8 mouse cellular contexts compared by ENCODE assay signal in the genomic region with DNA sequence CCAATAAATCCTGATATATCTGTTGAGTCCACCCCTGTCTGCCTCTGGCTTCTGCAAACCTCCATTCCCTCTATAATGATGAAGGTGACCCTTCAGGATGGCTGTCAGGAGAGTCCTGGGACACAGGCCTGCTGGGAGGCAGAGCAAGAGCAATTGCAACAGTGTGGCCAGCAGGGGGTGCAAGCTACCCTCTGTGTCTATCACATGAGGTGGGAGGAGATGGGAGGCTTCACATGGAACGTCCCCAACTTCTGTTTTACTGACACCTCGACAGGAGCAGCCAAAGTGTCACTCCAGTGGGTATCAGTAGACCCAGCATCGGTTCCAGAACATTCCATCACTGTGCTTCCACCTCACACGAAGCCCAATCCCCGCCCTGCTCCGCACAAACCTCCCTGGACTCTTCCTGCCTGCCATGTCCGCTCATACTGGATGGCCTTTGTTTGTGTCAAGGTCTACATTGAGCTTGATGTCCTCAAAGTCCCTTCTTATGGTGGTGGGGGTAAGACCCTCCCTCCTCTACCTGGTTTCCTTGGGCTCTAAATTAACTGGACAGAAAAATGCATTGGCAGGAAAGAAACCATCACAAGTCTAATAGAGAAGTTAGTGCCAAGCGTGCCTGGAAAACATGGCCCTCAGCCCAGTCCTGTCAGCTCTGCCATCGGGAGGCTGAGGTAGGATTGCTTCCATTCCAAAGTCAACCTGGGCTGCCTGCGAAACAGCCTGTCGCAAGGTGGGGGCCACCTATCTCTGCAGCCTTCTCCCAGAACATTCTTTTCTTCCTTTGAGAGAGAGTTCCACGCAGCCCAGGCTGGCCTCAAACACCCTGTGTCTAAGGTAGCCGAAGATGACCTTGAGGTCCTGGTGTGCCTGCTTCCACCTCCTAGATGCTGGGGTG. TPM values are rescaled to one million over a fixed set of nuclear protein-coding genes. Genes with fewer than 3 reads are reported as not detected.
A peak's percentile ranks its signal among the peaks of the same experiment; 100 is the strongest.
DNase-seq lines count a peak whose midpoint lies in the region; ATAC-seq and TF ChIP-seq lines count a peak whose summit lies in the region.

No protein-coding gene starts in this region.

- H3K27me3 ChIP-seq in embryonic facial prominence, embryonic 13.5 days = no peaks in the 10 kb centered on the region
- no peaks in the 10 kb centered on the region for H3K27me3 ChIP-seq in heart, embryonic 13.5 days (replicated peaks)
- no peaks in the 10 kb centered on the region for H3K27me3 ChIP-seq in kidney, postnatal 0 days (ENCODE audit: insufficient read depth, low read length)
- no peaks in the 10 kb centered on the region for H3K27me3 ChIP-seq in lung, postnatal 0 days (replicated peaks; ENCODE audit: insufficient read depth, low read length)

- H3K27ac ChIP-seq in embryonic facial prominence, embryonic 13.5 days = peak overlapping the region; percentile 68
- peak overlapping the region; percentile 89 for H3K27ac ChIP-seq in heart, embryonic 13.5 days (replicated peaks)
- H3K27ac ChIP-seq in kidney, postnatal 0 days = peak overlapping the region; percentile 68
- H3K27ac ChIP-seq in lung, postnatal 0 days (ENCODE audit: low read length) = peak overlapping the region; percentile 79

- peaks cover 19% of the 10 kb centered on the region for H3K4me1 ChIP-seq in embryonic facial prominence, embryonic 13.5 days
- peaks cover 35% of the 10 kb centered on the region for H3K4me1 ChIP-seq in heart, embryonic 13.5 days
- peaks cover 6% of the 10 kb centered on the region; the same call in 1 of the 2 replicates for H3K4me1 ChIP-seq in kidney, postnatal 0 days (replicated peaks; ENCODE audit: insufficient read depth, low read length)
- peaks cover 23% of the 10 kb centered on the region; the same call in 1 of the 2 replicates for H3K4me1 ChIP-seq in lung, postnatal 0 days (ENCODE audit: insufficient read depth, low read depth, low read length)

- 59% methylated on average over 13 of the region's 13 CpGs for WGBS in embryonic facial prominence, embryonic 13.5 days
- 57% methylated on average over 13 of the region's 13 CpGs for WGBS in heart, embryonic 13.5 days
- 57% methylated on average over 13 of the region's 13 CpGs for WGBS in kidney, postnatal 0 days
- WGBS in lung, postnatal 0 days = 45% methylated on average over 13 of the region's 13 CpGs

- no peaks in the 10 kb centered on the region for H3K9me3 ChIP-seq in embryonic facial prominence, embryonic 13.5 days
- peaks cover 3% of the 10 kb centered on the region; the same call in 1 of the 2 replicates for H3K9me3 ChIP-seq in heart, embryonic 13.5 days
- H3K9me3 ChIP-seq in kidney, postnatal 0 days (replicated peaks; ENCODE audit: low read length) = no peaks in the 10 kb centered on the region
- H3K9me3 ChIP-seq in lung, postnatal 0 days (ENCODE audit: low read length) = no peaks in the 10 kb centered on the region

- H3K4me2 ChIP-seq in embryonic facial prominence, embryonic 13.5 days = peak overlapping the region; percentile 18
- H3K4me2 ChIP-seq in heart, embryonic 13.5 days = peak overlapping the region; percentile 49
- no peak overlapping the region for H3K4me2 ChIP-seq in kidney, postnatal 0 days (ENCODE audit: low read length)
- no peak overlapping the region for H3K4me2 ChIP-seq in lung, postnatal 0 days (replicated peaks; ENCODE audit: low read depth, low read length)

- H3K9ac ChIP-seq in embryonic facial prominence, embryonic 13.5 days = no peak overlapping the region
- H3K9ac ChIP-seq in heart, embryonic 13.5 days = peak overlapping the region; percentile 68
- no peak overlapping the region for H3K9ac ChIP-seq in kidney, postnatal 0 days (ENCODE audit: low read depth, low read length)
- H3K9ac ChIP-seq in lung, postnatal 0 days (replicated peaks; ENCODE audit: low read depth) = no peak overlapping the region

- H3K4me3 ChIP-seq in embryonic facial prominence, embryonic 13.5 days = no peak overlapping the region
- no peak overlapping the region for H3K4me3 ChIP-seq in heart, embryonic 13.5 days
- no peak overlapping the region for H3K4me3 ChIP-seq in kidney, postnatal 0 days (replicated peaks; ENCODE audit: low read depth, low read length)
- no peak overlapping the region for H3K4me3 ChIP-seq in lung, postnatal 0 days (ENCODE audit: low read depth, low read length)

- TF ChIP-seq EP300 in lung, postnatal 0 days (IDR thresholded peaks at IDR 0.05) = no peak

- peaks cover 6% of the 10 kb centered on the region; the same call in 1 of the 2 replicates for H3K36me3 ChIP-seq in embryonic facial prominence, embryonic 13.5 days
- H3K36me3 ChIP-seq in heart, embryonic 13.5 days = 0 out of 2 replicates have a peak, but pooled peaks cover 5% of the 10 kb centered on the region
- no peaks in the 10 kb centered on the region for H3K36me3 ChIP-seq in kidney, postnatal 0 days (ENCODE audit: insufficient read depth, low read length)
- no peaks in the 10 kb centered on the region for H3K36me3 ChIP-seq in lung, postnatal 0 days (ENCODE audit: insufficient read depth, low read length)

- 0 out of 2 replicates have a peak, but pooled peaks have one; percentile 7 for ATAC-seq in embryonic facial prominence, embryonic 13.5 days (ENCODE audit: insufficient number of reproducible peaks, insufficient read depth, low FRiP score, low TSS enrichment, low read depth)
- ATAC-seq in heart, embryonic 13.5 days (ENCODE audit: extremely low read depth, insufficient number of reproducible peaks, low FRiP score, low TSS enrichment) = no peak
- peak; percentile 49 for ATAC-seq in kidney, postnatal 0 days (replicated peaks; ENCODE audit: low FRiP score, low read depth)
- peak; percentile 58 for ATAC-seq in lung, postnatal 0 days

- peak; percentile 89 for TF ChIP-seq CTCF in kidney, postnatal 0 days (IDR thresholded peaks at IDR 0.05; ENCODE audit: low read depth)
- TF ChIP-seq CTCF in lung, postnatal 0 days (IDR thresholded peaks at IDR 0.05) = peak; percentile 98

- peak; percentile 85 for DNase-seq in ES-CJ7 (ENCODE audit: low read depth, low spot score)
- DNase-seq in adrenal gland, postnatal 10 days = peak; percentile 88
- peak; percentile 90 for DNase-seq in kidney, postnatal 0 days (ENCODE audit: low spot score)
- peak; percentile 91 for DNase-seq in lung, postnatal 0 days (ENCODE audit: low spot score)
- DNase-seq in right cerebral cortex, postnatal 14 days = peak; percentile 86
- DNase-seq in urinary bladder, postnatal 4 days (ENCODE audit: low spot score in 2 of 2) = peak; percentile 63 to 77

RNA-seq across cellular contexts. Expression of a gene that starts 6.7 kb away (rescaled TPM):
- 1 to 10 TPM; 1.0 to 1.5 TPM for total RNA-seq in adrenal gland, postnatal 10 days (2021)
- 0.81 and 0.84 TPM in 2 replicates for polyA plus RNA-seq in embryonic facial prominence, embryonic 13.5 days (2015; fragmentation: Nextera tagmentation; extraction: Ambion mirVana)
- polyA plus RNA-seq in heart, embryonic 13.5 days (2015; fragmentation: Nextera tagmentation; extraction: Ambion mirVana) = 0.67 and 1.0 TPM in 2 replicates
- polyA plus RNA-seq in kidney, postnatal 0 days (2015; fragmentation: Nextera tagmentation; extraction: Ambion mirVana) = 0.34 and 0.50 TPM in 2 replicates
- polyA plus RNA-seq in lung, postnatal 0 days (2015; fragmentation: Nextera tagmentation; extraction: Ambion mirVana) = 0.57 and 0.69 TPM in 2 replicates

RNA-seq across cellular contexts. Expression of a gene that starts 8.8 kb away (rescaled TPM):
- total RNA-seq in adrenal gland, postnatal 10 days (2021) = 100 to 1,000 TPM; 662 to 732 TPM
- polyA plus RNA-seq in embryonic facial prominence, embryonic 13.5 days (2015; fragmentation: Nextera tagmentation; extraction: Ambion mirVana) = 703 and 715 TPM in 2 replicates
- 1,093 and 1,212 TPM in 2 replicates for polyA plus RNA-seq in heart, embryonic 13.5 days (2015; fragmentation: Nextera tagmentation; extraction: Ambion mirVana)
- 1,067 and 1,079 TPM in 2 replicates for polyA plus RNA-seq in kidney, postnatal 0 days (2015; fragmentation: Nextera tagmentation; extraction: Ambion mirVana)
- polyA plus RNA-seq in lung, postnatal 0 days (2015; fragmentation: Nextera tagmentation; extraction: Ambion mirVana) = 1,234 and 1,299 TPM in 2 replicates

RNA-seq across cellular contexts. Expression of a gene that starts 13.5 kb away (rescaled TPM):
- total RNA-seq in adrenal gland, postnatal 10 days (2021) = 10 to 100 TPM; 90.2 to 96.7 TPM
- 102 and 106 TPM in 2 replicates for polyA plus RNA-seq in embryonic facial prominence, embryonic 13.5 days (2015; fragmentation: Nextera tagmentation; extraction: Ambion mirVana)
- polyA plus RNA-seq in heart, embryonic 13.5 days (2015; fragmentation: Nextera tagmentation; extraction: Ambion mirVana) = 122 and 136 TPM in 2 replicates
- polyA plus RNA-seq in kidney, postnatal 0 days (2015; fragmentation: Nextera tagmentation; extraction: Ambion mirVana) = 68.1 and 75.7 TPM in 2 replicates
- 52.7 and 64.3 TPM in 2 replicates for polyA plus RNA-seq in lung, postnatal 0 days (2015; fragmentation: Nextera tagmentation; extraction: Ambion mirVana)

RNA-seq across cellular contexts. Expression of a gene that starts 21.0 kb away (rescaled TPM):
- 1 to 10 TPM; 7.2 to 8.7 TPM for total RNA-seq in adrenal gland, postnatal 10 days (2021)
- polyA plus RNA-seq in embryonic facial prominence, embryonic 13.5 days (2015; fragmentation: Nextera tagmentation; extraction: Ambion mirVana) = 0.10 and 0.12 TPM in 2 replicates
- 0.06 and 0.09 TPM in 2 replicates for polyA plus RNA-seq in heart, embryonic 13.5 days (2015; fragmentation: Nextera tagmentation; extraction: Ambion mirVana)
- polyA plus RNA-seq in kidney, postnatal 0 days (2015; fragmentation: Nextera tagmentation; extraction: Ambion mirVana) = 0.17 and 0.28 TPM in 2 replicates
- 0.12 and 0.15 TPM in 2 replicates for polyA plus RNA-seq in lung, postnatal 0 days (2015; fragmentation: Nextera tagmentation; extraction: Ambion mirVana)

RNA-seq across cellular contexts. Expression of a gene that starts 26.3 kb away (rescaled TPM):
- total RNA-seq in adrenal gland, postnatal 10 days (2021) = 10 to 100 TPM; 26.2 to 27.0 TPM
- 58.1 and 62.1 TPM in 2 replicates for polyA plus RNA-seq in embryonic facial prominence, embryonic 13.5 days (2015; fragmentation: Nextera tagmentation; extraction: Ambion mirVana)
- 41.4 and 43.1 TPM in 2 replicates for polyA plus RNA-seq in heart, embryonic 13.5 days (2015; fragmentation: Nextera tagmentation; extraction: Ambion mirVana)
- 82.5 and 84.9 TPM in 2 replicates for polyA plus RNA-seq in kidney, postnatal 0 days (2015; fragmentation: Nextera tagmentation; extraction: Ambion mirVana)
- 64.6 and 71.2 TPM in 2 replicates for polyA plus RNA-seq in lung, postnatal 0 days (2015; fragmentation: Nextera tagmentation; extraction: Ambion mirVana)

Comparison
In these comparisons a context has a peak if more than half of its experiments do, and no peak if none do; other contexts are left out.
1. H3K4me2 ChIP-seq: peak in embryonic facial prominence, embryonic 13.5 days (single experiment) and heart, embryonic 13.5 days (single experiment); none in kidney, postnatal 0 days (single experiment) and lung, postnatal 0 days (single experiment).
2. Peak in every context shown above with its lines, with median percentiles within 50 percentile points of each other: DNase-seq and H3K27ac ChIP-seq.